Mouse (Mus musculus) embryonic stem cell, embryonic (primary cell): ENCODE results near the gene Krt78.

Experiments used
- CTCF ChIA-PET, 4 experiments: fragments of 300-600 bp in 2 of 4; fragments of 350-600 bp in 2 of 4; sonication (Branson Sonifier 250); formaldehyde crosslinking; loops; one replicate each; lab custom pipeline; 2022; ENCODE audit warnings: inconsistent platforms in 2 of 4; lab: Charles Lee
- POLR2A ChIA-PET, 4 experiments: fragments of 300-600 bp in 2 of 4; fragments of 350-600 bp in 2 of 4; sonication (Branson Sonifier 250); formaldehyde crosslinking; loops; one replicate each; lab custom pipeline; 2022; ENCODE audit warnings: antibody characterized with exemption in 4 of 4, inconsistent platforms in 1 of 4; lab: Charles Lee

Krt78 gene

GRCm38 (mm10) chr15:101977043-101977726 is 23.1 kb upstream of the Krt78 start:
- ChIA-PET CTCF (interaction anchor here in 3 of 4 experiments (0.6 to 2.7 kb wide), 6 partner anchors 88 to 742 kb away, joined by 3 to 11 read pairs (median 8); no protein-coding TSS in a partner anchor), POLR2A (interaction anchor here in 1 of 4 experiments (1.0 to 1.4 kb wide), 5 partner anchors 9 to 102 kb away, joined by 3 to 4 read pairs (median 3); no protein-coding TSS in a partner anchor)

- CTCF ChIA-PET, result interaction anchor here in 3 of 4 experiments (0.6 to 2.7 kb wide), 10 partner anchors 7 to 741 kb away, joined by 3 to 18 read pairs (median 8); no protein-coding TSS in a partner anchor
- POLR2A ChIA-PET, result interaction anchor here in 1 of 4 experiments (1.3 to 1.4 kb wide), 2 partner anchors 8 to 103 kb away, joined by 3 to 4 read pairs; no protein-coding TSS in a partner anchor
Measured at GRCm38 (mm10) chr15:101976641-101977040, 22.6 kb upstream of the Krt78 start.

- ChIA-PET POLR2A (interaction anchor here in 2 of 4 experiments (1.1 to 1.8 kb wide), 3 partner anchors 8 to 104 kb away, joined by 4 to 7 read pairs (median 5); no protein-coding TSS in a partner anchor), CTCF (interaction anchor here (0.6 to 2.6 kb wide), 18 partner anchors 8 to 671 kb away, joined by 3 to 18 read pairs (median 6); no protein-coding TSS in a partner anchor)
Measured at GRCm38 (mm10) chr15:101976023-101976422, 21.9 kb upstream of the Krt78 start.

- CTCF ChIA-PET, result interaction anchor here (0.6 to 2.6 kb wide), 93 partner anchors 9 to 658 kb away, joined by 3 to 76 read pairs (median 4); partner anchors contain the start of genes Krt4 (in 1 of the 4), Krt6a (in 1 of the 4), Krt8 (in 1 of the 4) and Krt86 (in 1 of the 4)
- POLR2A ChIA-PET, result interaction anchor here in 3 of 4 experiments (0.7 to 1.8 kb wide), 7 partner anchors 10 to 202 kb away, joined by 3 to 10 read pairs (median 5); no protein-coding TSS in a partner anchor
Measured at GRCm38 (mm10) chr15:101974083-101974845, 20.2 kb upstream of the Krt78 start.

GRCm38 (mm10) chr15:101973414-101974077 is 19.5 kb upstream of the Krt78 start:
- ChIA-PET CTCF (interaction anchor here (0.5 to 2.1 kb wide), 91 partner anchors 9 to 658 kb away, joined by 3 to 76 read pairs (median 4); partner anchors contain the start of genes Krt4 (in 1 of the 4), Krt6a (in 1 of the 4), Krt8 (in 1 of the 4) and Krt86 (in 1 of the 4)), POLR2A (interaction anchor here in 3 of 4 experiments (0.5 to 1.7 kb wide), 10 partner anchors 11 to 676 kb away, joined by 3 to 10 read pairs (median 4); no protein-coding TSS in a partner anchor)

GRCm38 (mm10) chr15:101970536-101970935 is 16.4 kb upstream of the Krt78 start:
- ChIA-PET CTCF (interaction anchor here (0.5 to 4.6 kb wide), 46 partner anchors 13 to 1064 kb away, joined by 3 to 37 read pairs (median 4); partner anchors contain the start of gene Krt4 (in 1 of the 4)), POLR2A (interaction anchor here in 3 of 4 experiments (0.6 to 1.0 kb wide), 5 partner anchors 95 to 655 kb away, joined by 3 to 4 read pairs (median 3); partner anchors contain the start of gene Krt75 (in 1 of the 3))

- ChIA-PET POLR2A (interaction anchor here in 1 of 4 experiments (0.6 to 1.7 kb wide), 3 partner anchors 14 to 116 kb away, joined by 3 to 4 read pairs (median 3); partner anchors contain the start of gene Krt1), CTCF (interaction anchor here in 2 of 4 experiments (0.8 to 1.6 kb wide), 3 partner anchors 194 to 640 kb away, joined by 4 to 5 read pairs (median 4); no protein-coding TSS in a partner anchor)
Measured at GRCm38 (mm10) chr15:101966808-101967207, 12.7 kb upstream of the Krt78 start.

- CTCF ChIA-PET, result interaction anchor here in 2 of 4 experiments (0.6 to 1.0 kb wide), 3 partner anchors 15 to 463 kb away, joined by 3 to 16 read pairs (median 3); no protein-coding TSS in a partner anchor
- POLR2A ChIA-PET, result interaction anchor here in 1 of 4 experiments (0.5 kb wide), 1 partner anchor 424 kb away, joined by 3 read pairs; no protein-coding TSS in a partner anchor
Measured at GRCm38 (mm10) chr15:101958891-101959290, 4.8 kb upstream of the Krt78 start.

- CTCF ChIA-PET, result interaction anchor here in 1 of 4 experiments (0.7 kb wide), 1 partner anchor 97 kb away, joined by 3 read pairs; no protein-coding TSS in a partner anchor
- POLR2A ChIA-PET, result no interaction called here
Measured at GRCm38 (mm10) chr15:101952733-101953474, 1.2 kb downstream of the Krt78 start.

- ChIA-PET POLR2A (no interaction called here), CTCF (no interaction called here)
Measured at GRCm38 (mm10) chr15:101945430-101945829, 8.7 kb downstream of the Krt78 start.

- POLR2A ChIA-PET, result no interaction called here
- CTCF ChIA-PET, result interaction anchor here in 1 of 4 experiments (1.0 kb wide), 1 partner anchor 42 kb away, joined by 4 read pairs; no protein-coding TSS in a partner anchor
Measured at GRCm38 (mm10) chr15:101941948-101942347, 12.1 kb downstream of the Krt78 start.

GRCm38 (mm10) chr15:101940274-101940829 is 13.7 kb downstream of the Krt78 start, which contains the start of gene Krt79:
Krt79 (minus strand) TSS chr15:101940324.
- CTCF ChIA-PET, result interaction anchor here in 1 of 4 experiments (0.6 to 1.7 kb wide), 3 partner anchors 44 to 968 kb away, joined by 3 to 4 read pairs (median 4); no protein-coding TSS in a partner anchor
- POLR2A ChIA-PET, result interaction anchor here in 1 of 4 experiments (0.7 kb wide), 1 partner anchor 803 kb away, joined by 3 read pairs; no protein-coding TSS in a partner anchor

- ChIA-PET POLR2A (interaction anchor here in 2 of 4 experiments (0.5 to 0.8 kb wide), 2 partner anchors 300 to 302 kb away, joined by 3 read pairs; no protein-coding TSS in a partner anchor), CTCF (interaction anchor here in 1 of 4 experiments (0.6 kb wide), 1 partner anchor 845 kb away, joined by 5 read pairs; no protein-coding TSS in a partner anchor)
Measured at GRCm38 (mm10) chr15:101938600-101939308, 15.3 kb downstream of the Krt78 start.

- CTCF ChIA-PET, result interaction anchor here in 1 of 4 experiments (0.6 kb wide), 1 partner anchor 38 kb away, joined by 5 read pairs; no protein-coding TSS in a partner anchor
Measured at GRCm38 (mm10) chr15:101933024-101933423, 21.1 kb downstream of the Krt78 start.

GRCm38 (mm10) chr15:101929666-101930065 is 24.4 kb downstream of the Krt78 start:
- ChIA-PET CTCF (interaction anchor here in 2 of 4 experiments (0.6 to 1.2 kb wide), 2 partner anchors 54 to 410 kb away, joined by 3 to 5 read pairs; no protein-coding TSS in a partner anchor), POLR2A (no interaction called here)

More at GRCm38 (mm10) chr15:101933024-101933423, 21.1 kb downstream of the Krt78 start:
- POLR2A ChIA-PET, result interaction anchor here in 1 of 4 experiments (1.2 kb wide), 1 partner anchor 135 kb away, joined by 4 read pairs; no protein-coding TSS in a partner anchor
